Mouse (Mus musculus): ENCODE data around the gene Serpinf1. TPM values are rescaled to one million over a fixed set of nuclear protein-coding genes. Genes with fewer than 3 reads are reported as not detected.
"Not testable (repeated sequence)": the region's sequence is repeated elsewhere in the genome, so short reads cannot be mapped to it uniquely, and the experiment has no call there.

Serpinf1 gene
- polyA plus RNA-seq, 1 experiment from 2014 or later, result 44.9 TPM

DNA sequence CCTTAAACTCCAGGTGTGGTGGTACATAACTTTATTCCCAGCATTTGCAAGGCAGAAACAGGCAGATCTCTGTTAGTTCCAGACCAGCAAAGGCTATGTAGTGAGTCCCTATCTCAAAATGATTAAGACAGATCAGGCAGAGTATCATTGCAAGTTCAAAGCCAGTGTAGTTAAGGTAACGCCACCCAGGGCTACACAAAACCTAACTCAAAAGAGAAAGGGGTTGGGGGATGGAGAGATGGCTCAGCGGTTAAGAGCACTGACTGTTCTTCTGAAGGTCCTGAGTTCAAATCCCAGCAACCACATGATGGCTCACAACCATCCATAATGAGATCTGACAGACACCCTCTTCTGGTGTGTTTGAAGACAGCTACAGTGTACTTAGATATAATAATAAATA is 33.5 kb upstream of the Serpinf1 start:
- not testable (repeated sequence) for DNase-seq (ENCODE audit: low spot score)

DNA sequence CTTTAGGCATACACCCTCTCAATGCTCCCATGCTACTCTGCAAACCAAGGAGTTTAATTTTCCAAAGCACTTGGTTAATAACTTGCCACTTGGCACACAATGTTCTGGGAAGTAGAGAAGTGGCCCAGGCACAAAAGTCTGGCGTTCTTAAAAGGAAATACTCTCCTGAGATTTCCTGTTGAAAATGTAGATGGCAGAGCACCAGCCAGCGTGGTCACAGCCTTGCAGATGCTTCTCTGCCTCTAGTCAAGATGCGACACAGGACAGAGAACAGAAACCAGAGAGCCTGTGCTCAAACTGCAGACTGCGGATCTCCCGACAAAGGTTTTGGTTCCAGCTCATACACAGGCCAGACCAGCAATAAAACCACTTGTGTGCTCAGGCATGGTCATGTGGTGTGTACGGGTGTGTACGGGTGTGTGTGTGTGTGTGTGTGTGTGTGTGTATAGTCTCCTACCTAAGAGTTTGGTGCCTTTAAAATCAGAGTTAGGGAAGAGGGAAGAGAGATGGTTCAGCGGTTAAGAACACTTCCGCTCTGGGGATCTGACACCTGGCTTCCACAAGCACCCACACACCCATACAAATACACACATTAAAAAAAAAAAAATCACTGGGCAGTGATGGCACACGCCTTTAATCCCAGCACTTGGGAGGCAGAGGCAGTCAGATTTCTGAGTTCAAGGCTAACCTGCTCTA is 32.7 kb upstream of the Serpinf1 start:
- DNase-seq (ENCODE audit: low spot score), result peak; percentile 34

DNA sequence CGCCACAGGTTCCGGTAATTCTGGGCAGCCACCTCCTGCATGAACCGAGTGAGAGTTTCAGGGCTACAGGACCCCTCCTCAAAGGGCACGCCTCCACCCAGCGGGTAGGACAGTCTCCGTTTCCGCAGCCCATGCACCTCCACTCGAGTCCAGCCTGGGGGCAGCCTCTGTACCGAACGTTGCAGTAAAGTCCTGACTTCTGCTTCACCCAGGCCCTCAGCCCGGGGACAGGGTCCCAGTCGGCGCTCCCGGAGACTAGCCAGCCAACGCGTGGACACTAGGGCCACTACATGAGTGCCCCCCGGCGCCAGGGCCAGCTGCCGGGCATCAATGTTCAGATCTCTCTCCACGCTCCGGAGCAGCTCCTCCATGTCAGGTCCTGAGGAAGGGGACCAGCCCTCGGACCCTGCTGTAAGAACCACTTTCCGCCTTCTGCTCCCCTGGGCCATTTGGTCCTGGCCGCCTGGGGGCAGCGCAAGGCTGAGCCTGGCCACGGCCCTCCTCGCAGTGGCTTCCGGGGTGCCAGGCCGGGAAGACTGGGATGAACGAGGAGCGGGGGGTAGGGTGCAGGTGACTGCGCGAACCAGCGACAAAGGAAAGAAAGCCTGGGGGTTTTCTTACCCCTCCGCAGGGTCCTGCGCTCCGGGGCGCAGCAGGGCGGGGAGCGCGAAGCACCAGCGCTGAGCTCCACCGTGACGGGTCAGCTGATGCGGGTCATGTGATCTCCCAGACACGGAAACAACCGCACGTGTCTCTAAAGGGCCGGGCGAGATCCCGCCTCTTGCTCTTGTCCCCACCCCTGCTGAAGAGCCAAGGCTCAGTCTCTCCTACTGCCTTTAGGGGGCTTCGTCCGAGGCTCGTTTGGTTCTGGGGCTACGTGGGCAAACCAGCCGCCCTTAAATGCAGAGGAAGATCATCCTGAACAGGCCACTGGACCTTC is 31.8 kb upstream of the Serpinf1 start, which contains the start of gene Wdr81:
Gene Wdr81, minus strand, starts transcription at position 727 of the 940 bp plus-strand sequence.
- peak; percentile 92 for DNase-seq (ENCODE audit: low spot score)

DNA sequence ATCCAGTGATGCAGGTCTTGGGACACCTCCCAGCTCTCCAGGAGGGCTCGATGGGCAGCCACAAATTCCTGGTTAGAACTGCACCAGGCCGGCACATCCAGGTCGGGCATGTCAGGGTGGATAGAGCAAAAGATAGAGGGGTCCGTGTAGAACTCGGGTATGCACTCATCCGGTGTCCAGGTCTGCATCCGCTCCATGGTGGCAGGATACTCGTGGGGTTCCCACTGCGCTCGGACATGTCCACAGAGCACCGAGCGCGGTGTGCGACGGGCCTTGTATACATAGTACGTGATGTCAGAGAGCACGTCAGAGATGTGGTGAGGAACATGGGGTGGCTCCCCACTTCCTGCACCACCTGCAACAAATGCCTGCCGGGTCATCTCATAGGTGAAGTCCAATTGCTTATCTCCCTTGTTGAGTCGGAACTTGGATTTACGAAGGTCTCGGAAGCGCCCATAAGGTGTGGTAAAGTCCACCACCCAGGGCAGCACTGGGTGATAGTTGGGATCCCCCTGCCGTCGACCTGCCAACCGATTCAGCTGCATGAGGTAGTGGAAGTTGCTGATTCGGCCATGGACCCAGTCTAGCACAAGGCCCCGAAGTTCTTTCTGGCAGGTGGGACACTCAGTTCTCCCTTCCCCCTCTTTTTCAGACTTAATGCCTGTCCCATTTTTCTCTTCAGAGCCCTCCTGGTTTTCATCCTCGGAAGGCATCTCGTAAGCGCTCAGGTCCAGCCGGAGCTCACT is 30.5 kb upstream of the Serpinf1 start:
- DNase-seq (ENCODE audit: low spot score), result no peak

DNA sequence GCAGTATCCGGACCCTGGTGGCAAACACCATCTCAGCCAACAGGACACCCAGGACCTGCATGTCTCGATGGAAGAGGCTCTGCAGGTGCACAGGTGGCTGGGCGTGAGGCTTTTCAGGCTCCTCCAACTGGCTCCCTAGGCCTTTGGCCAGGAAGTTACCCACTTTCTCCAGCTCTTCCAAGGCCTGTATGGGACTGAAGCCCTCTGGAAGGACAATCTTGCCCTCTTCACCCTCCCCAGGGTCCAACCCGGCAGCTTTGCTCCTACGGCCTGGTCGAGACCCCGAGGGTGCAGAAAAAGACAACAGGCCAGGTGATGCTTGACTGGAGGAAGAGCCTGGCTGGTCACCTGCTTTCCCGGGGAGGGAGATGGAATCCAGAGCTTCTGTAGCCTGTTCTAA is 29.6 kb upstream of the Serpinf1 start:
- no peak for DNase-seq (ENCODE audit: low spot score)

DNA sequence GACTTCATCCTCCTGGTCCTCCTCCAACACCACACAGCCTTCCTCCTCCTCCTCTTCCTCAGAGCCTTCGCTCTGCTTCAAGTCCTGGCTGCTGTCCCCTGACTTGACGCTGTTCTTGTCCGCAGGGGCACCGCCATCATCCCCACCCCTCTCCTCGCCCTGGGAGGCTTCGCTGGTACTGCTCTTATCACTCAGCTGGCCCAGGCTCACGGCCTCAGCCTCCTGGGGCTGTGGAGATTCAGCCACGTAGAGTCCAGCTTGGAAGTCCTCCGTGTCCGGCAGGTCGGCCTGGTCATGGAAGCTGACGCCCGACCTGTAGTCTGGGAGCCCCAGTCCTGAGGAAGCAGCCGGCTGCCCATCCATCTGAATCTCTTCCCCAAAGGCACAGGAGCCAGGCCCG is 28.4 kb upstream of the Serpinf1 start:
- no peak for DNase-seq (ENCODE audit: low spot score)

DNA sequence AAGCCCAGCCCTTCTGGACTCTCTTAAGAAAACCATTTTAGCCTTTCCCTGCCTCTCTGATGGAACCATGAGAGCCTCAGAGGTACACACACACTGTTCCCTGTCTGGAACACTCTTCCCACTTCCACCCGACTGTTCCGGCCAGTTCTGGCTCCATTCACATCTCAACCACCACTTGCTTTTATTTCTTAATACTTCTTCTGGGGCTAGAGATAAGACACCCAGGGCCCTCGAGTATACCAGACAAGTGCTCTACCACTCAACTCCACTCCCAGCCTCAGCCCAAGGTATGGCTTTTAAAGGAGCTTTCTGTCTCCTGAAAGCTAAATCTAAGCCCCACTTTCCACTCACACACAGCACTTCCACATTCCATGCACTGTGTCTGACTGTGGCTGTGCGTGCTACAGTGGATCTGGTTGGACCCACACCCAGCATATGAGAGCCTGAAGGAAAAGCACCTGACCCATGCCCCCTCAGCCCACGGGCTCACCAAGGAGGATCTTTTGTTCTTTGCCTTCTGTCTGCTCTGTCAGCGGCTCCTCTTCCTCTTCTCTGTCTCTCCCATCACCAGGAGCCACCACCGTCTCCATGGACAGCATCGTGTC is 27.9 kb upstream of the Serpinf1 start:
- no peak for DNase-seq (ENCODE audit: low spot score)

DNA sequence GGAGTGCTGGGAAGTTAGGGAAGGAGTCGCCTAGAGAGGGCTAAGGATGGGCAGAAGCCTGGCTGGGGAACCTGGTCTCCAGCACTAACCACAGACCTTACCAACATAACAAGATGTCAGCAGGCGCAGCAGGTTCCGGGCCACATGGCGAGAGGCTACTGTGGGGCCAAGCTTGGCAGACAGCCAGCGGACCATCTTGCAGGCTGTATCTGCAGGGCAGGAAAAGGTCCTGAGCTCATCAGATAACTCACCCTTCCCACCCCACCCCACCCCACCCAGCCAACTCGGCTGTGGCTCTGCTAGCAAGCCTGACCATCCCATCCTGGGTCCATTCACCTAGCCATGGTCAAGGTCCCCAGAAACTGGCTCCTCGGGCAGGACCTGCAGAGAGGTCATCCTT is 27.2 kb upstream of the Serpinf1 start:
- DNase-seq (ENCODE audit: low spot score), result no peak

DNA sequence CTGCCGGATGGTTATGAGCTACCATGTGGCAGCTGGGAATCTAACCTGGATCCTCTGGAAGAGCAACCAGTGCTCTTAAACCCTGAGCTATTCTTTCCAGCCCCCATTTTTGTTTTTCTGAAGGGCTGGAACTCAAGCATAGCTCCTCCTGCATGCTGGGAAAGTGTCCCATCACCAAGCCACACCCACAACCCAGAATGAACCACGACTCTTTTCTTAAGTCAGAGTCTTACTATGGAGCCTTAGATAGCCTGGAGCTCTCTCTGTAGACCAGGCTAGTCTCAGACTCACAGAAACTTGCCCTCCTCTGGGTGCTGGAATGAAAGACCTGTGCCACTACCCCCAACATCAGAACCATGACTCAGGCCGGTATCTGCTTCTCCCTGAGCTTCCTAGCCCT is 26.1 kb upstream of the Serpinf1 start:
- no peak for DNase-seq (ENCODE audit: low spot score)

DNA sequence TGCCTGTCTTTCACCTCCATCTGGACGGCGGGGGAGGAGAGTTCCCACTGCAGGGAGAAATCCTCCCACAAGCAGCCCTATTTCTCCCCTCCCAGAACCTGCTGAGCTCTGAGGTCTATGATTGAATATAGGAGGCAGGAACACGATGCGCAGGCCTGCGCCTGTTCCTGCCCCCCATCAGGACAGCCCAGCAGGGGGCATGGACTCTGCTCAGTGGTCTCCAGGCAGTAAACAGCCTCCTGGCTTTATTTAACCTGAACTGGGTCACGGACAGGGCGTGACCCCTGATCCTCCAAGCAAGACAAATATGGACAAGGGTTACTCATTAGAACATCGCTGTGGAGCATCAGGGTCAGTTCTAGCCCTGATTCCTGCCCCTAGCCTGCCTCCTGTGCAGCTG is 21.2 kb upstream of the Serpinf1 start:
- no peak for DNase-seq (ENCODE audit: low spot score)

DNA sequence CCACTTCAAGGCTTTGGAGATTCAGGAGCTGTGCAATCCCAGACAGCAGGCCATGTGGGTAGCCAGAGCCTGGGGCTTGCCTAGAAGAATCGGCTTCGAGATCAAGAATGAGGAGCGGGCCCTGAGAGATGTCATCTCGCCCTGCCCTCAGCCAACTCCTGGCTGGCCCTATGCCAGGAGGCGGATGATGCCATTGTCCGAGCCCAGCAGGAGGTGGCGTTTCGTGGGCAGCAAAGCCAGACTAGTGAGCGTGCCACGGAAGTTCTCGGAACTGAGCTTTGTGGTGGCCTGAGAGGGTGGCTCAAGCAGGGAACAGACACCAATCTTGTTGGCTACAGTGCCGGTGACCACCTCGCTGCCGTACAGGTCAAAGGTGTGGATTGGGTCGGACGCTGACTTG is 19.1 kb upstream of the Serpinf1 start:
- no peak for DNase-seq (ENCODE audit: low spot score)

DNA sequence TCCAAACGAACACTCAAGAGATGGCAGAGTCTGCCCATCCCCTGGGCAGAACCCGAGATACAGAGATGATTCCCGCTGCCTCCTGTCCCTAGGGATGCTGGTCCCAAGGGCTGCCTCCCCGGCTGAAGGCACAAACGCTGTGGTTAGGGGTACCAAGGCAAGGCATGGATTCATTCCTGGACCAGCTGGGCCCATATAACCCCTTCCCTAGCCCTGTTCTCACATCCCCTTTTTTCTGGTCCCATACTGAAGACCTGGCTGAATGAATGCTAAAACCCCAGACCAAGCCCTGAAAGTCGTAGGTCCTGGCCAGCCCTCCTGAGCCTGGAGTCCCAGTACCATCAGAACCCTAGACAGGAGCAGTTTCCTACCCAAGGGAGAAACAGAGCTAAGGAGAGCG is 18.5 kb upstream of the Serpinf1 start:
- no peak for DNase-seq (ENCODE audit: low spot score)

DNA sequence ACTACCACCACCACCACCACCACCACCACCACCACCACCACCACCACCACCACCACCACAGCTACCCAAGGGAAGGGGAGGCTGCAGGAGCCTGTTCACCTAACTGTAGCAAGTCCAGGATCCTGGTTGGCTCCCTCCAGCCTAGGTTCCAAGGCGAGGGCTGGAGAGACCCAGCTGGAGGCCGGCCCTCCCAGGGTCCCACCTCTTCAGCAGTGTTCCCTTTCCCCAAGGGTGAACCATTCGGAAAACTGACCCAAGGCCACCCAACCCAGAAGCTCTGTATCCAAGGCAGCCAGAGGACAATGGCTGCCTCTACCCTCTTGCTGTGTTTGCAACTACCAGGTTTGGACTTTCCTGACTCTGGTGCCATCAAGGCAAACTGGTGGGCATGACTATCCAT is 17.4 kb upstream of the Serpinf1 start:
- DNase-seq (ENCODE audit: low spot score), result no peak

DNA sequence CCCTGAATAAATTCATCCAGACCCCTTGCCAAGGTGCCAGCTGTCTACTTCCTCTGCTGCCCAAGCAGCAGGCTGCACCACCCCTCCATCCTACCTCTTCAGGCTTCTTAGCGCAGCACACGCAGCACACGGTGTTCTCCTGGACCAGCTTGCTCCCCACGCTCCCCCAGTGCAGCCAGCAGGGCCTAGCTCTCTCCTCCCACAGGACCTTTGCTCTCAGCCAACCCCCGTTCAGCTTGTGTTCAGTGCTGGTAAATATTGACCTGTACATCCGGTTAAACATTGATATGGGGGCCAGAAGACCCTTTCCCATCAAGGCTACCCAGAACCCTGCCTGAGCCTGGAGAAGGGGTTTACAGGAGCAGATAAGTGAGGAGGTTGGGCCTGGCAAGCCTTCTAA is 16.9 kb upstream of the Serpinf1 start, which contains the start of gene Serpinf2:
Gene Serpinf2, minus strand, starts transcription at position 229 of the 400 bp plus-strand sequence.
- DNase-seq (ENCODE audit: low spot score), result no peak

DNA sequence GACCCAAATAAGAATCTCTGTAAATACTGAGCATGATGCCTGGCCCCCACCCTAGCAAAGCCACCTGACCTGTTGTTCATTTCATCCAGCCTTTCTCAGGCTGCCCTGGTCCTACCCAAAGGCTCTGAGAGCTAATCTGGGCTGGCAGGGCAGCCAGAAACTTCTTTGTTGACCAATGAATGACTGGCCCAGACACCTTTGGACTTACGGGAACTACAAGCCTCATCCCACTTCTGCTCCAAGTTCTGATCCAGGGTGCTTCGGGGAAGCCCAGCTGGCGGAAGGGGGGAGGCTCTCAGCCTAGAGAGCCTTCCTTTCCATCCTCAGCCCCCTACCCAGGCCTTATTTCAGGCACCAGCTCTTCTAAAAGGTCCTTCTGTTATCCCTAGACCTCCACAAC is 16.3 kb upstream of the Serpinf1 start:
- no peak for DNase-seq (ENCODE audit: low spot score)

DNA sequence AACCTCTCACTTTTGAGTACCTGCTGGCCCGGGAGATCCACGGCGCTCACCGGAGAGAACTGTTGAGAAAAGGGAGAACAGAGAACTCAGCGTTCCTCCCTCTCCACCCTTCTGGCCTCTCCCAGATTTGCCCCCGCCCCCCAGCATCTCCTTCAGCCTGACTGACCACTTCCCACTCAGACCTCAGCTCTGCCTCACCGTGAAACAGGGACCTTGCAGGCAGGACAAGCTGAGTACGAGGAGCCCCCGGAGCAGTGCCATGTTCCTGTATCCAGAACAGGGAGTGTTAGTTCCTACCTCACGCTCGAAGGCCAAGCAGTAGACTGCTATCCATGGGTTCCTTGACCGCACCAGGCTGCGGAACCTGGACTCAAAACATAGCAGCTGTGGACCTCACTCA is 15.7 kb upstream of the Serpinf1 start:
- no peak for DNase-seq (ENCODE audit: low spot score)

DNA sequence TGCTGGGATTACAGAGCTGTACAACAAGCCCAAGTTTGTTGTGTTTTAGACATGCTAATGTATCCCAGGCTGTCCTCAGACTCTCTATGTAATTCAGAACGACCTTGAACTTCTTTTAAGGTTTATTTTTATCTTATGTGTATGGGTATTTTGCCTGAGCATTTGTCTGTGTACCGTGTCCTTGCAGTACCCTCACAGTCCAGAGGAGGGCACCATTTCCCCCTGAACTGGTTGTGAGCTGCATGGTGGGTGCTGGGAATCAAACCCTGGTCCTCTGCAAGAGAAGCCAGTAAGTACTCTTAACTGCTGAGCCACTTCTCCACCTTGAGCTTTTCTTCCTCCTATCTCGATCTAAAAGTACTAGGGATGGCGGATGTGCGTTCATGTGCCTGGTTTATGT is 11.6 kb upstream of the Serpinf1 start:
- no peak for DNase-seq (ENCODE audit: low spot score)

DNA sequence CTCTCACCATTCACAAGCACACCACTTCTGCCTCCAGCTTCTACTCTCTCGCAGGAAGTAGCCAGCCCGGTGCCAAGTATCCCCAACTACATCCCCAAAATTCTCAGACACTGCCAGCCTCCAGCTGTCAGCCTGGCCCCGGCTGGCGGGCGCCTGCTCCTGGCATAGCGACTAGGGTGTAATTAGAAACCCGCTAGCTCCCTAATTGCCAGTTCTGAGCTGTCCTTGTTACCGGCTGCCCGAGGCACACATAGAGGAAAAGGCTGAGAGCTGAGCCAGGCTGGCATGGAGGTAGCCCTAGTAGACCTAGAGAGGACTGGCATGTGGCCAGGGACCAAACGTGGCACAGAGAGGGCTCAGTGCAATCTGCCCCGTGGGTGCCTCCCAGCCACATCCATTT is 8.8 kb upstream of the Serpinf1 start:
- DNase-seq (ENCODE audit: low spot score), result no peak

DNA sequence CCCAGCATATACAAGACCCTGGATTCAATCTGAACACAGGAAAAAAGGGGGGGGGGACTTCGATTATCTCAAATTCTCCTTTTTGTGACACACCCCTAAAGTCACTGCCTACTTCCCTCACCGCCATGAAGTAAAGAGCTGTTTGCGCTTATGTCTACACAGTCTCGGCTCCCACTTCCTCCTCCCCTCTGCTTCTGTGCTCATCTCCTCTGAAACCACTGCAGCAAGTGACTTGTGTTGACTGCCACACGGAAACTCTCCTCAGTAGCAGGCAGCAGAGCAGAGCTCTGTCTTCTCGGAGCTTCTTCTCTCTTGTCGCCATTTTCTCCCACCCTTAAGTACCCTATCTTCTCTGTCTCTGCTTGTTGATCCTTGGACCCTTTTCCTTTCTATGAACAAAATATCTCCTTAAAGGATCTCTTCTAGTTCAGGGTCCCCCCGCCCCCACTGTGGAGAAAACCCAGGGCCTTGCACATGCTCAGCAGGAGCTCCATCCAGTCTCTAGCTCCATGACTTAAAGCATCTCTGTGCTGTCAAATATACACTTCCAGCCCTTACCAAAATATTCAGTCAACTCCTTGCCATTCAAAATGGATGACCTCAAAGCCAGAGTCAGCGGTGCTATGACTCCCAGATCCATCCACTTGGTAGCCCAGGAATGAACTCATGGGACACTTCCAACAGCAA is 6.7 kb upstream of the Serpinf1 start:
- peak; percentile 82 for DNase-seq (ENCODE audit: low spot score)

DNA sequence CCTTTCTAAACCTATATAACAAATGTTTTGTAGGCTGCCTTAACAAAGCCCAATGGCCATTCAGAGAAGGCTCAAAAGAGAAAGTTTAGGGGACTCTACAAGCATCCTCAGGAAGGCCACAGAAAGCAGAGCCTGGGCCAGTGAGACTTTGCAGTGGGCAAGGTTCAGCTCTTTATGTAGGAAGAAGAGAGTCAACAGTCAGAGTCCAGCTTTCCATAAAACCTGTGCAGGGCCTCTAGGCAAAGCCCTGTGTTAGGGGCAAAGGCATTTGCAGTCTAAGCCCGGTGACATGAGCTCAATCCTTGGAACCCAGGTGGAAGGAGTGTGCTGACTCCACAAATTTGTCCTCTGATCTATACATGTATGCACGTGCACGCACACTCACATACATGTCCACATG is 2.0 kb upstream of the Serpinf1 start:
- no peak for DNase-seq (ENCODE audit: low spot score)

DNA sequence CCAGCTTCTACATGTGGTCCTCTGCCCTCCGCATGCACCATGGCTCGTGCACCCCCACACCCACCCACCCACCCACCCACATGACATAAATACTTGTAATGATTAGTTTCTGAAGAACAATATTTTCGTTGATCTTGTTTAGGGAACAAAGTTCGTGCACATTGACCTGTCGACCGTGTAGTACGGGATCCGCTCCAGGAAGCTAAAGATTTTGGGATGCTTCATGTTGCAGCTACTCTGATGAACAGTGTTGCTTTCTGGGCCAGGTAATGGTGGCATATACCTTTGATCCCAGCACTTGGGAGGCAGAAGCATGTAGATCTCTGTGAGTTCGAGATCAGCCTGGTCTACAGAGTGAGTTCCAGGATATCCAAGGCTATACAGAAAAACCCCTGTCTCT is 1.5 kb upstream of the Serpinf1 start:
- DNase-seq (ENCODE audit: low spot score), result no peak

Data from thymus, postnatal 0 days (tissue).